Mouse (Mus musculus) hindbrain, postnatal 0 days (tissue): Measurements from ENCODE around the gene Mrvi1. TPM values are rescaled to one million over a fixed set of nuclear protein-coding genes. Genes with fewer than 3 reads are reported as not detected.

Experiments
- ATAC-seq: fragments of 200-750 bp; cut with Nextera tagmentation; 2 replicates; pipeline ENCODE4 v1.8.0; 2017; ENCODE audit warnings: mild to moderate bottlenecking, moderate TSS enrichment, moderate library complexity
- DNase-seq: peaks from one replicate; pipeline ENCODE4 v3.0.0-alpha.2; 2015; ENCODE audit warnings: low spot score
- H3K27ac ChIP-seq: fragments of 300-500 bp; sonication (generic); 2 replicates; pipeline ENCODE4 v1.5.1; 2014; ENCODE audit warnings: mild to moderate bottlenecking
- H3K27me3 ChIP-seq: fragments of 300-500 bp; sonication (generic); 2 replicates; pipeline ENCODE4 v1.6.1; 2014; ENCODE audit warnings: low read length, mixed read lengths; ENCODE audit not compliant: insufficient read depth
- H3K36me3 ChIP-seq: fragments of 300-500 bp; sonication (generic); 2 replicates; pipeline ENCODE4 v1.6.1; 2014; ENCODE audit warnings: low read length, mixed read lengths; ENCODE audit not compliant: insufficient read depth
- H3K4me1 ChIP-seq: fragments of 300-500 bp; sonication (generic); 2 replicates; pipeline ENCODE4 v1.6.1; 2014; ENCODE audit warnings: antibody characterized with exemption, low read length, mixed read lengths; ENCODE audit not compliant: insufficient read depth
- H3K4me2 ChIP-seq: fragments of 300-500 bp; sonication (generic); 2 replicates; pipeline ENCODE4 v1.6.1; 2014; ENCODE audit warnings: low read depth, mild to moderate bottlenecking, low read length, moderate library complexity, mixed read lengths
- H3K4me3 ChIP-seq: fragments of 300-500 bp; sonication (generic); 2 replicates; pipeline ENCODE4 v1.5.1; 2014; ENCODE audit warnings: low read length
- H3K9ac ChIP-seq: fragments of 300-500 bp; sonication (generic); replicated peaks from 2 replicates; pipeline ENCODE4 v1.6.1; 2014; ENCODE audit warnings: mild to moderate bottlenecking, low read length, moderate library complexity, mixed read lengths
- H3K9me3 ChIP-seq: fragments of 300-500 bp; sonication (generic); 2 replicates; pipeline ENCODE4 v1.6.1; 2016; ENCODE audit warnings: low read length, mixed read lengths
- CTCF ChIP-seq: IDR thresholded peaks from 2 replicates; pipeline ENCODE4 v1.5.1; 2016; ENCODE audit warnings: antibody characterized with exemption, control low read depth, low read depth
- WGBS: fragments of 180-500 bp; shearing (Covaris S2); extraction: QIAGEN DNeasy Blood & Tissue Kit; methylation state at CpG from one replicate; pipeline ENCODE4 v1.1.7; 2014; 5-methylcytosine and 5-hydroxymethylcytosine counted together
- polyA plus RNA-seq: library from polyadenylated mRNA; unstranded; fragments of >200 nt; fragmentation: Nextera tagmentation; extraction: Ambion mirVana; gene quantifications from 2 replicates; pipeline ENCODE4 v1.2.1, GENCODE M21; 2015
- total RNA-seq: library from RNA; depleted of rRNA; stranded (reverse); fragments of >200 nt; gene quantifications from 2 replicates; pipeline ENCODE4 v1.2.3, GENCODE M21; 2014; rRNA removed

Mrvi1 gene
- total and polyA plus RNA-seq, 2 experiments from 2014 or later = 0.78 to 3.3 TPM

- Histone ChIP-seq H3K27ac (no peak overlapping the region), H3K9me3 (no peaks in the 10 kb centered on the region), H3K9ac (no peak overlapping the region), H3K36me3 (peaks cover 16% of the 10 kb centered on the region), H3K4me1 (no peaks in the 10 kb centered on the region), H3K4me3 (no peak overlapping the region), H3K4me2 (no peak overlapping the region), H3K27me3 (no peaks in the 10 kb centered on the region)
- ATAC-seq (no peak), DNase-seq (no peak)
- no peak for TF ChIP-seq CTCF
- 49% methylated on average over 4 of the region's 4 CpGs for WGBS
Observed at GRCm38 (mm10) chr7:110822055-110822454, 160.2 kb downstream of the Mrvi1 start.

GRCm38 (mm10) chr7:110821653-110822052 lies 160.6 kb downstream of the Mrvi1 start:
- Histone ChIP-seq H3K9ac (no peak overlapping the region), H3K36me3 (peaks cover 16% of the 10 kb centered on the region), H3K27me3 (no peaks in the 10 kb centered on the region), H3K4me1 (no peaks in the 10 kb centered on the region), H3K4me2 (no peak overlapping the region), H3K27ac (no peak overlapping the region), H3K4me3 (no peak overlapping the region), H3K9me3 (no peaks in the 10 kb centered on the region)
- 39% methylated on average over 3 of the region's 3 CpGs for WGBS
- ATAC-seq (0 out of 2 replicates have a peak, but pooled peaks have one; percentile 29), DNase-seq (peak; percentile 78)
- no peak for TF ChIP-seq CTCF

- no peak overlapping the region for H3K4me3 ChIP-seq
- H3K4me2 ChIP-seq = no peak overlapping the region
- peak; percentile 51 for TF ChIP-seq CTCF
- no peak overlapping the region for H3K9ac ChIP-seq
- 0 out of 2 replicates have a peak, but pooled peaks have one; percentile 38 for ATAC-seq
- H3K9me3 ChIP-seq = no peaks in the 10 kb centered on the region
- H3K36me3 ChIP-seq = peaks cover 16% of the 10 kb centered on the region
- no peaks in the 10 kb centered on the region for H3K4me1 ChIP-seq
- H3K27ac ChIP-seq = no peak overlapping the region
- H3K27me3 ChIP-seq = no peaks in the 10 kb centered on the region
- no peak for DNase-seq
- WGBS = 35% methylated on average over 5 of the region's 5 CpGs
Observed at GRCm38 (mm10) chr7:110821068-110821467, 161.2 kb downstream of the Mrvi1 start.

- Histone ChIP-seq H3K4me1 (no peaks in the 10 kb centered on the region), H3K4me3 (no peak overlapping the region), H3K36me3 (peaks cover 5% of the 10 kb centered on the region; the same call in 1 of the 2 replicates), H3K27ac (no peak overlapping the region), H3K27me3 (no peaks in the 10 kb centered on the region), H3K9me3 (no peaks in the 10 kb centered on the region), H3K9ac (no peak overlapping the region), H3K4me2 (no peak overlapping the region)
- ATAC-seq (no peak), DNase-seq (no peak)
- TF ChIP-seq CTCF = no peak
- WGBS = 88% methylated on average over 11 of the region's 11 CpGs
Observed at GRCm38 (mm10) chr7:110818787-110819350, 163.4 kb downstream of the Mrvi1 start.

Other genes starting within 250 kb of the Mrvi1 start
- 15.1 and 24.8 TPM in 2 replicates for gene Ampd3, start 214.3 kb downstream of the Mrvi1 start, total RNA-seq
- gene Ampd3, start 214.3 kb downstream of the Mrvi1 start, polyA plus RNA-seq = 12.4 and 14.3 TPM in 2 replicates
- 80.4 and 98.8 TPM in 2 replicates for gene Rnf141, start 138.0 kb downstream of the Mrvi1 start, total RNA-seq
- gene Rnf141, start 138.0 kb downstream of the Mrvi1 start, polyA plus RNA-seq = 35.3 and 36.7 TPM in 2 replicates
- 9.5 and 9.7 TPM in 2 replicates for gene Lyve1, start 119.2 kb downstream of the Mrvi1 start, total RNA-seq
- gene Lyve1, start 119.2 kb downstream of the Mrvi1 start, polyA plus RNA-seq = 5.2 and 6.3 TPM in 2 replicates
- gene Ctr9, start 46.5 kb upstream of the Mrvi1 start, total RNA-seq = 33.6 and 42.3 TPM in 2 replicates
- gene Ctr9, start 46.5 kb upstream of the Mrvi1 start, polyA plus RNA-seq = 57.6 and 60.0 TPM in 2 replicates
- gene Eif4g2, start 100.6 kb upstream of the Mrvi1 start, total RNA-seq = 322 and 354 TPM in 2 replicates
- 706 and 761 TPM in 2 replicates for gene Eif4g2, start 100.6 kb upstream of the Mrvi1 start, polyA plus RNA-seq